Mouse (Mus musculus) gastrocnemius, postnatal 10 days (tissue): Measurements from ENCODE around the gene Gm11937. TPM values are rescaled to one million over a fixed set of nuclear protein-coding genes. Genes with fewer than 3 reads are reported as not detected.
A peak's percentile ranks its signal among the peaks of the same experiment; 100 is the strongest.

ENCODE experiments used
- DNase-seq: peaks from one replicate; pipeline ENCODE4 v3.0.0; 2021; ENCODE audit warnings: mixed read lengths
- total RNA-seq, 2 experiments: library from RNA; stranded (reverse); gene quantifications; 2 replicates each; pipeline ENCODE4 v1.2.3; 2021

The Gm11937 gene
- total RNA-seq, 2 experiments from 2014 or later = not detected

DNA sequence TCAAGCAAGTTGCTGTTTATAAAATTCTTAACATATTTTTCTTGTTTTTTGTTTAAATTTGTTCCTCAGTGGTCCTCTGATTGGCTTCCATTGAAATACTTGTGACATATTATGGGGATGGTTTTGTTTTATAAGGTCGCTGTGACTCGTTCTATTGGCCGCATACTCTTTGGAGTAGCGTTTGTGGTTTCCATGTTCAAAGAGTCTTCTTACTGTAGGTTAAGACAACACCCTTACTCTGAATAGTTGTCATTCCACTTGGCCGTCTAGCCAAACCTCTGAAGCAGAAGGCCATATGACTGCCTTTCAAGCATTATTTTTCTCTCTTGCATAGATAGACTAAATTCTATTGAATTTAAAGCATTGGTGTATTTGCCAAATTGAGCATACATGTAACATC is 28.9 kb downstream of the Gm11937 start:
- DNase-seq = no peak

- DNase-seq = no peak
Observed at GRCm38 (mm10) chr11:99580636-99581035, 29.4 kb downstream of the Gm11937 start, which contains the start of gene Krtap1-5. Gene Krtap1-5, minus strand, starts transcription at chr11:99581016.

- peak; percentile 66 for DNase-seq
Observed at GRCm38 (mm10) chr11:99574106-99574505, 35.9 kb downstream of the Gm11937 start.

- DNase-seq = no peak
Observed at GRCm38 (mm10) chr11:99573164-99573563, 36.8 kb downstream of the Gm11937 start.

- DNase-seq = no peak
Observed at GRCm38 (mm10) chr11:99566530-99566929, 43.5 kb downstream of the Gm11937 start, which contains the start of gene Krtap3-1. Gene Krtap3-1, minus strand, starts transcription at chr11:99566630.

DNA sequence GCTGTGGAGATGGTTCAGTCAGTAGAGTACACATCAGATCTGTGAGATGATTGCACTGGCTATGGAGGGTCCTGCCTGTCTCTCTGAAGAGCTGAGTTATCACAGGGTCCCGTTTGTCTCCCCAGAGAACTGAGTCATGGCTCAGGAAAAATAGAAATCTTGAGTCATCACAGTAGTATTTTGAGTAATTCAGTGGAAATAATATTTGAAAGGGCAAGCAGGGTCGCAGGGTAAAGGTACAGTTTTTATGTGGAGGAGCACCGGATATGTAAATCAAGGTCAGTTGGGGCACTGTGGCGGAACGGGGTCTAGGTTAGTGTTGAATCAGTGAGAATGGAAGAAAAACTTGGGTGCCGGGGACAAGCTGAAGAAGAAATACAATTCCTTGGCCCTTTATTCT is 47.4 kb downstream of the Gm11937 start:
- DNase-seq = no peak

Other genes with a start within 250 kb of the Gm11937 start
- under 1 TPM in 1 of 2 experiments, not detected in 1; 0.16 TPM for gene Krt28, start 235.3 kb downstream of the Gm11937 start, total RNA-seq
- 1 to 10 TPM; 5.6 to 6.6 TPM for gene Krt10, start 220.8 kb downstream of the Gm11937 start, total RNA-seq
- gene Krt12, start 187.9 kb downstream of the Gm11937 start, total RNA-seq = not detected
- under 1 TPM in 1 of 2 experiments, not detected in 1; 0.12 TPM for gene Krt20, start 172.0 kb downstream of the Gm11937 start, total RNA-seq
- under 1 TPM in 1 of 2 experiments, not detected in 1; 0.16 TPM for gene Krt23, start 117.1 kb downstream of the Gm11937 start, total RNA-seq
- not detected for gene Krt39, start 88.9 kb downstream of the Gm11937 start, total RNA-seq
- not detected for gene Krt40, start 67.0 kb downstream of the Gm11937 start, total RNA-seq
- gene Krtap3-3, start 59.3 kb downstream of the Gm11937 start, total RNA-seq = not detected
- not detected for gene Krtap3-2, start 53.3 kb downstream of the Gm11937 start, total RNA-seq
- gene Gm11939, start 50.7 kb downstream of the Gm11937 start, total RNA-seq = not detected
- not detected for gene Krtap3-1, start 43.6 kb downstream of the Gm11937 start, total RNA-seq
- not detected for gene Krtap1-5, start 29.2 kb downstream of the Gm11937 start, total RNA-seq
- not detected for gene Krtap1-4, start 26.5 kb downstream of the Gm11937 start, total RNA-seq
- gene Krtap1-3, start 18.9 kb downstream of the Gm11937 start, total RNA-seq = not detected
- not detected for gene Krtap9-3, start 12.1 kb downstream of the Gm11937 start, total RNA-seq
- not detected for gene Gm11938, start 6.9 kb downstream of the Gm11937 start, total RNA-seq
- not detected for gene Krtap2-4, start 4.7 kb upstream of the Gm11937 start, total RNA-seq
- gene Gm11562, start 10.2 kb upstream of the Gm11937 start, total RNA-seq = not detected
- not detected for gene Krtap4-1, start 18.0 kb upstream of the Gm11937 start, total RNA-seq
- not detected for gene Krtap4-2, start 24.9 kb upstream of the Gm11937 start, total RNA-seq
- gene Krtap4-7, start 33.9 kb upstream of the Gm11937 start, total RNA-seq = not detected
- gene Gm11555, start 40.0 kb upstream of the Gm11937 start, total RNA-seq = not detected
- gene Gm11563, start 48.8 kb upstream of the Gm11937 start, total RNA-seq = not detected
- not detected for gene Krtap4-6, start 55.8 kb upstream of the Gm11937 start, total RNA-seq
- gene Gm14190, start 80.6 kb upstream of the Gm11937 start, total RNA-seq = not detected
- not detected for gene Gm14180, start 124.1 kb upstream of the Gm11937 start, total RNA-seq
- gene Gm11595, start 162.7 kb upstream of the Gm11937 start, total RNA-seq = not detected
- gene Krtap4-8, start 170.5 kb upstream of the Gm11937 start, total RNA-seq = not detected
- gene Krtap4-9, start 175.0 kb upstream of the Gm11937 start, total RNA-seq = under 1 TPM in 1 of 2 experiments, not detected in 1; 0.23 TPM
- gene Gm11596, start 183.3 kb upstream of the Gm11937 start, total RNA-seq = not detected
- not detected for gene Gm11569, start 188.7 kb upstream of the Gm11937 start, total RNA-seq
- gene Gm11554, start 194.3 kb upstream of the Gm11937 start, total RNA-seq = not detected
- not detected for gene Krtap4-13, start 199.7 kb upstream of the Gm11937 start, total RNA-seq
- not detected for gene Gm11564, start 205.5 kb upstream of the Gm11937 start, total RNA-seq
- gene 2300003K06Rik, start 227.9 kb upstream of the Gm11937 start, total RNA-seq = not detected
- not detected for gene Krtap4-16, start 241.4 kb upstream of the Gm11937 start, total RNA-seq
- gene Gm11568, start 247.7 kb upstream of the Gm11937 start, total RNA-seq = not detected